Mouse (Mus musculus) urinary bladder, adult 18-20 months (tissue): ENCODE results near the gene Xxylt1.

ENCODE experiments used
- DNase-seq, 2 experiments: peaks; one replicate each; pipeline ENCODE4 v3.0.0; 2022; ENCODE audit warnings: low spot score in 2 of 2, mixed read lengths in 2 of 2

Xxylt1 gene

DNA sequence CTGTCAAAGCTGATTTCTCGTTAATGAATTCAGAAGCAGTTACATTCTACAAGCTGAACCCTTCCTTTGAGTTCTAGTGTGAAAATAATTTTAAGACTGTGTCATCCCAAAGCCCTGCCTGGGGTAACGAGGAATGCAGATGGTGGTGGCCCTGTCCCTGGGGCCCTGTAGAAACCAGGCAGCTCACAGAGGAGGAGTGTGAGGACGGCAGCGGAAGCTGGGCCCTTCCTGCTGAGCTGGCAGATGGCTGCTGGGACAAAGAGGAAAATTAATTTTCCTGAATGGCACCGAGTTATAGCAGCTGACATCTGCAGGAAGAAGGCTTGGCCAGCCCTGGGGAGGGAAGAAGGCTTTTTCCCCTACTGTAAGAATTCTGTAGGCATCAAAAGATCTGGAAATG is 88.7 kb downstream of the Xxylt1 start:
- DNase-seq: no peak

DNA sequence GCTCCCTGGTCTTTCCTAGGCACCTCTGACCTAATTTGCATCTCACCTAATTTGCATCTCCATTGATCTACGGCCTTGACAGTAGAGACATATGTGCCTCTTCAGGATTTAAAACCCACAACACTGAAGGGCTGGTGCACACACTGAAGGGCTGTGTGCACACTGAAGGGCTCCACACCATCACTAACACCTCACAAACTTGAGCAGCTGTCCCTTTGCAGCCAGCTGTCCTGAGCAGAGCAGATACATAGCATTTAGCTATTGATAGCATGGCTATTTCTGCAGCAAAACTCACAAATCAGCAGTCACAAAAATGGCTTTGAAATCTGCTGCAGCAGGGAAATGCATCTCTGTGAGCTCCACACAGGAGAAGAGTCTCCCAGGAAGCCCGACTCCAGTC is 90.6 kb downstream of the Xxylt1 start:
- DNase-seq: no peak

DNA sequence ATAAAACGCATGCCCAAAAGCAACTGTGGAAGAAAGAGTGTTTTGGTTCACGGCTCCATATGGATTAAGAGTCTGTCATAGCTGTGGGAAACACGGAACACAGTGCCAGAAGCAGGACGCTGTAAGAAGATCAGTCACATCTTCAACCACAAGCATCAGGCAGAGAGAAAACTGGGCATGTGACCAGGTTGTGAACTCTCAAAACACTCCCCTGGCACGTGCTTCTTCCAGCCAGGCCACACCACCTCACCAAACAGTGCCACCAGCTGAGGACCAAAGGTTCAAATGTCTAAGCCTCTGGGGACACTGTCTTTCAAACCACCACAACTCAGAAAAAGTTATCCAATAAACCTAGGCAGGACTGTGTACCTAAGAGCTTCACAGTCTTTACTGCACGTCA is 93.0 kb downstream of the Xxylt1 start:
- no peak for DNase-seq

DNA sequence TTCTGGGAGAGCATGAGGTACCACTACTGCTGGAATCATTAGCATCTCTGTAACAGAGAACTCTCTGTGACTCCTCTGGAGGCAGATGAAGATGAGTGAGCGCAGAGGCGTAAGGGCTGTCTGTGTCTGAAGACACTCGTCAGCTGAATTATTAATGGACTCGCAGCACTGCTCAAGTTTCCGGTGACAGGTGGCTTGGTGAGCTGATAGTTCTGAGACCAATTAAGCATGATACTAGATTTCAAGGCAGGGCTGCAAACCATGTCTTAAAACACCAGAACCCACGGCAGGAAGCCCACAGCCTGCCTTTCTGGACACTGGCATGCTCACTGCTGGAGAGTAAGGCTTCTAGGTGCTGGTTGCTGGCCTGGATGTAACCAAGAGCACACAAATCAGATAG is 93.5 kb downstream of the Xxylt1 start:
- no peak for DNase-seq

DNA sequence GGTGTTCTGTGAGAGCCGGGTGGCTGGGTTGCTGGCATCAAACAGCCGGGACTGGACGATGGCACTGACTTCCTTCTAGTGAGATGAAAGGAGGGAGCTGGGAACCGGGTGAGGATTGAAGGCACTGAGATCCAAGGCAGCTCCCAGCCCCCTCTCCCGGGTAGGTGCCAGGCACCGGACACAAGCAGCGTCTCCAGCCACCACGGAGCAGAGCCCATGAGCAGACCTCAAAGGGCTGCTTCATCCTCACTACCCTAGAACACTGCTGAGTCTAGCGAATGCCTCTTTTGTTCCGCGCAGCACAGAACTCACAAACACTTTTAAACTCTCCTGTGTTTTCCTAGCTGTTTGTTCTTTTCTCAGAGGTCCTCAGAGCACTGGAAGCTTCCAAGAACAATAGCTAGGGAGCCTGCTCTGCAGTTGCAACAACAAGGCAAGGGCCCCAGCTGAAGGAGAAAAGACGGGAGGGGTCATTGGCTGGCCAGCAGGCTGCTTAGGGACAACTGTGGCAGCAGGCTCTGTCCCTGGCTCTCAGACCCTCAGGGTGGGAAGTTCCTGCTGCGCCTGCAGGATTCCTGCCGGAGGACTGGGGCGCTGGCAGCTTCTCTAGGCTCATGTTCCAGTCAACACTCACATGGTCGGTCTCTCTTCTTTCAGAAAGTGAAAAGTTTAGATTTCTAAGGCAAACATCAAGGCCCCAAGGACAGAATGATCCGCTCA is 96.2 kb downstream of the Xxylt1 start:
- DNase-seq: no peak

DNA sequence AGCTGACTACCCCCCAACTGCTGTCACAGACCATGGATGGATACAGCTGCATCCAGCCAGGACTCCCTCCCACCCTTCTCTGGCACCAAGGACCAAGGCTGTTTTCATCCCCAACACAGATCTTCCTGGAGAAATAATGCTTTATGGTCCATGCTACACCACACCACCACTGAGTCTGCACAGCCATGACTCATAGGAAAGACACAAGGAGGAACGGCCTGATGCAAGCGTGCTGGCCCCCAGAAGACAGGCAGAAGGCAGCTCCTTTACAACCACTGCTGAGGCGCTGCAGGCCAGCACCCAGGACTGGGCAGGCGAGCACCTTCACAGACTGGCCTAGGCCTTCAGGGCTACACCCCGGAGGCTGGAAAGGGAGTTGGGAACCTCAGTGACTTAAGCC is 97.1 kb downstream of the Xxylt1 start:
- no peak for DNase-seq

DNA sequence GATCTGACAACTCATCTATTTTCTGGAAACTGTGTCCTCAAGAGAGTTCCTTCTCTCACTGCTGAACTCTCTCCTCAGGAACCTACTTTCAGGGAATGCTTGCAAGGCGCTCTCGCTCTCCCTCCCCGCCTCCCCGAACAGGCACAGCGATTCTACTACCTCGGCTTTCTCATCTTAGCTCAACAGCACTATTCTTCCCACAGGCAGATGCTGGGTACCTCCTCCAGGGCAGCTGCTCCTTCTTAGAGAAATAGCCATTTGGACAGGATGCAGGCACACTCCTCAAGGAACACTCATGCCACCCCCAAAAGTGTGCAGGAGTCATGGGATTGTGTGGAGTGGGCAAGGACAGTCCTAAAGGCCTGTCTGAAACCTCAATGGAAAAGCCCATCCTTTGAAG is 97.5 kb downstream of the Xxylt1 start:
- DNase-seq: no peak

DNA sequence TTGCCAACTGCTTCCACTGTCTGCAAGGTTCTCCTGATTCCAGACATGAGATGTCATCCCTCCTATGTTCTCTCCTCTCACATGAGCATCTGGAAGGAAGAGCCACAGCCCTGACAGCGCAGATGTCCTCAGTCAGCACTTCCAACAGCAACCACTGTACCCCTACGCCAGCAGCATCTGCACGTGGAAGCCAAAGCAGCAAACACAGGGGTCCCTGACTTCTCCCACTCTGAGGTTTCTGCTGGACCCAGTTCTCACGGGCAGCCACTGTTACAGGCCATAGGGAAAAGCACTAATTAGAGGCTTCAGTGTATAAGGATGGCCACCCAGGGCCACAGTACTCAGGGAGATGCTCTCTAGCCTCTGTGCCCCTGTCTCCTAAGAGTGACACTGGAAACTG is 98.0 kb downstream of the Xxylt1 start:
- DNase-seq: no peak

DNA sequence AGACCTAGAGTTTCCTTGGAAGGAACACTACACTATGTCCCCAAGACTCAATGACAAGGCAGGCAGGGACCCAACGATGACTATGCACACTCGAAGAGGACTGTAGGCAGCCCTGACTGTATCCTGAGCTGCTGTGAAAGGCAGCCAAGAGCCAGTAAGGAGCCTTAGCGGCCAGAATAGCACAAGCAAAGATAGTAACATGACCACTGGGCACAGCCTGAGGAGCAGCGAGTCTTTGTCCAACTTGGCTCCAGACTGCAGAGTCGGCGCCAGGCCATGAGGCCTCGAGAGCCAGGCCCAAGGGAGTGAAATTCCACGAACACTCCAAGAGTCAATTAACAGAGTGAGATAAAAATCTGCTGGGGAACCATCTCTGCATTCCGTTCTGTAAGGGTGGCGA is 99.9 kb downstream of the Xxylt1 start:
- peak in 1 of 2 experiments; percentile 40 for DNase-seq

DNA sequence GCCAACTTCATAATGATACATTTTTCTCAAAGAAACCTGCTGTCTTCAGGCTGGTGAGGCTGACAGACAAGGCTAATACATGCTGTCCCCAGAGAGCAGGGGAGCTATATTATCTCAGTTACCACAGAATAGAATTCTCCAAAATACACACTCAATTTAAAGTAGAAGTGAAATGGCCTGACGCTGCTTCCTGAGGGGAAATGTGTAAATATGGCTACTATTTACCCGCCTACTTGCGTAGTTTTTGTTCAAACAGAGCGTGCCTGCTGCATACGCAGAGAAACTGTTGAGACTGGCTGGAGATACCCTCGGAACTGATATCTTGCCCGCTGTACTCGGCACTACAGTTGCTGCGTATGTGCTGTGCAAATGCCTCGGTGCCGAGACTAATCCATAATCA is 101.3 kb downstream of the Xxylt1 start:
- no peak for DNase-seq

DNA sequence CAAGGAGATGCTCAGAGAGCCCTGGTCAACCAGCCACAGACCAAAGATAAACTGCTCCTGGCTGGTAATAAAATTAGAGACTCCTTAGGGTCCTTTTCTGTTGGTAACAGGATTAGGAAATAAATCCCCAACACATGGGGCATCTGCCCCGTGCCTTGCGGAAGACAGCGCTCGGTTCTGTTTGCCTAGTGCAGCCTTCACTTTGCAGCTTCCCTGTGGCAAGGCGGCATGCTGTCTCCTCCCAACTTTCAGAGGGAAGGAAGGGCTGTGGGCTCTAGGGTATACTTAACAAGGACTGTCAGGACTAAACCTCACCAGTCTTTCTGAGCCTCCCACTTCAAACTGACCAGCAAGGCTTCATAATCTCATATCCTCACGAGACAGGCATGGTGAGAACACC is 103.5 kb downstream of the Xxylt1 start:
- DNase-seq: no peak

DNA sequence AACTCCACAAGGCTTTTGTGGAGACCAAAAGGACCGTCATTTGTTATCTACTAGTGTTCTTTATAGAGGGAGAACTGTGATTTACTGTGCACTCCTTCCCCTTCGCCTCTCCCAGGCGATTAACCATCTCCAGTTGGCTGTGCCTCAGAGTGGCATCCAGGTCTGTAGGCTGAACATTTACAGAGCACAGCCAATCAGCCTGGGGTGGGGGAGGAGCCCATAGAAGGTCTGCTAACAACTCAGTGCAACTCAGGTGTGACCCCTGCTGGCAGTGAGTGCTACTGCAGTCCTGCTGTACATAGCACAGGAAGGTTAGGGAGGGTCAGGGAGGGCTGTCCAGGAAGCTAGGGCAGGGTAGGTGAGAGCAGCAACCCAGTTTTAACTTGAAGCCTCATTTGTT is 104.0 kb downstream of the Xxylt1 start:
- DNase-seq: peak; percentile 84 to 86

DNA sequence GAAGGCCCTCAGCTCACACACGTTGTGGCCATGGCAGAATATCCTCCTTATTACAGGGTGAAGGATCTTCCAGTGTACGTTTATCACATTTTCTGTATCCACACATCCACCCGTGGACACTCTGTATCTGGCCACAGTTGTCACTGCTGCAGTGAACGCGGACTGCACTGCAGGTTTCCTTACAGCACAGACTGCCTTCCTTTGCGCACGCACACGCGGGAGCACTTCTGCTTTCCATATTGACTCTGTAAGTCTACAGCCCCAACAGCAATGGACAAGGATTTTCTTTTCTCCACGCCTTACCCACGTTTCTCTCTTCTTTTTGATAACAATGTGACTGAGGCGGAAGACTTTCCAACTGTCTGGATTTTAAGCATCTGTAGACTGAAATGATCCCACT is 106.7 kb downstream of the Xxylt1 start:
- no peak for DNase-seq

DNA sequence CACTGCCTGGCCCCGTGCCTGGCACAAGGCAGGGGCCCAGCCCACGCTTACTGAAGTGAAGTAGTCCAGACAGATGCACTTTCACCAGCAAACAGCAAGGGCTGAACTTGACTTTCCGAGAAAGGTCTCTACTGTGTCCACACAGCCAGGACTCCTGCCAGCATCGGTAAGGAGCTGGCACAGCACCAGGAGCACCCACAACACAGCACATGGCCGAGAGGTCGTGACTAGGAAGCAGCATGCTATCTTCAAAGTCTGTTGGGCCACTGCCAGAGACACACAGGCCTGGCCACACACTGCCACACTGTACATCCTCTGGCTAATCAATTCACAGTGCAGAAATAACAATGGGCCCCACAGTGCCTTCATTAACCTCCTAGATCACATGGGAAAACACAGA is 107.8 kb downstream of the Xxylt1 start:
- no peak for DNase-seq

DNA sequence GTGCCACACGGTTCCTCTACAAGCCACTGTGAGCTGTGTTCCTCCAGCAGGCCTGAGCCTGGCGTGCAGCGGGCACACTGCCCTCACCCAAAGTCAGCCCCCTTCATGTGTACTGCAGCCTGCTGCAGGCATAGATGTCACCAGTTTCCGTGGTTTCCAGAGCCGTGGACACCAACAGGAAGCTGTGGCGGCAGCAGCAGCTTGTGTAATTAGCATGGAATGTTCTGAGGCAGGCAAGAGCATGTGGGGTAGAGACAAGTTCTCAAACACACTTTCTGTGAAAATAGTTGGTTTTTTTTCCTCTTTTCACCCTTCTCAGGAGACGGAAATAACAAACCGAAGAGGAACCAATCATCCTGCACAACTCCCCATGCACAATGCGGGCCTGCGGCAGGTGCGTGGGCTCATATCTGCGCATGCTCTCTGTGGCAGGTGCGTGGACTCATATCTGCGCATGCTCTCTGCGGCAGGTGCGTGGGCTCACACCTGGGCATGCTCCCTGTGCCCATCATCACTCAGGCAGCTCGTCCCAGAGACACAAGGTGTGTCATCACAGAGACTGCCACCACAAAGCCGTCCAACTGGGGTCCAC is 109.2 kb downstream of the Xxylt1 start:
- DNase-seq: peak in 1 of 2 experiments; percentile 14

DNA sequence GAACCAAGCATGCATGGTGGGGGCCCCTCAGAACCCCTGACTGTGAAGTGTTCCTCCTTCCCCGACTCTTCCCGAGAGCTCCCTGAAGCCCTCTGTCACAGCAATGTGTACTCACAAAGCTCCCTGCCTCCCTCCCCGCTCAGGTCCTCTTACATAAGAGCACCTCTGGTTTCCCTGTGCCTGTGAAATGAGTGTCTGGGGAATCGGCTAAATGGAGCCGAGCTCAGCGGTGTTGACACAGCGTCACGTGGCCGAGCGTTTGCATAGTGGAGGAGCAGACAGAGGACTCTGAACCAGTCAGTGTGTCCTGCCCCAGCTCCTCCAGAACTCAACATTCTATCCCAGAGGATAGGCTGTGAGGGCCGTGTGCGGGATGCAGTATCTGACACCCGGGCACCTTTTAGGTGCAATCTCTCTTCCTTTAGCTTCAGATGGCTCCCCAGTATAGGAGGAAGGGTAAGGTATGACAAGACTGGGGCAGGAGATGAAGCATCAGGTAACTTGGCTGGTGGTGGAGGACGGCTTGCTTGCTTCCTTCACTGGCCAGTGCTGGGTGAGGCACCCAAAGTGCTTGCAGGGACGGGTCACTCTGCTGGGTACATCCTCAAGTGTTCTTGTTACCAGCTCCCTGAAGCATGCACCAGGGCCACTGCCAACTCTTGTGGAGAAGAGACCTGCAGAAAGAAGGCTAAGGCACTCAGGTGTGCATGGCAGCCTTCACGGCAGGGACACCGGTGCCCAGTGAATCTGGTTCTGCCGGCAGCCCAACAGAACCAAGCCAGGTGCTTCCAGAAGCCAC is 111.8 kb downstream of the Xxylt1 start:
- DNase-seq: peak in 1 of 2 experiments; percentile 16

DNA sequence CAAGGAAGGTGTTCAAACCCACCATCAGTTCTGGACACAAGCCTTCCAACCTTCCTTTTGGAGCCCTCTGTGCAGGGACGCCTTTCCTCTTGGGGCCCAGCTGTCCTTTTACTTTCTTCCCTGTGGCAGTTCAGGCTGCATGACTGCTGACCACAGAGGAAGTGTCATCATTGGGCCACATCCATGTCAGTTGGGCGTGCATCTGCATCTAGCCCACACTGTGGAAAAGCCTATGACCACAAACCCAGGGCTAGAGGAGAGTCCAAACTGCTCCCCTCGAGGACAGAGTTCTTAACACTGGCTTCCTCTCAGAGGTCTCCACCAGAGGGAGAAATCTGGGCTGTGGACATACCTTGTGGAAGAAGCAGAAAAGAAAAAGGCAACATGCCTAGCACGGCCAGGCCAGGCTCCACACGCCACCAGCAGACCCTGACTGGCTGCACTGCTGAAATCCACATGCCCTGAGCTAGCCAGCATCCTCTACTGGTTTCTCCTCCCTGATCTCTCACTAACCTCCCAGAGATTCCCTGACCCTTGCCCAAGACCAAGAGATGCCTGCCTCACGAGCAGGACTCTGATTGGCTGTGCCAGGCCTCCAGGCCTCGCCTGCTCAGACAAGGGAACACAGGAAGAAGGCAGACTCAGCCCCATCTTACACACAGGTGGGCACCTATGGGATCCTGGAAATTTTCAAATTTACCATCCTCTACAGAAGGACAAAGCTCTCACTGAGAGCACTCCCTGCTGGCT is 112.7 kb downstream of the Xxylt1 start:
- DNase-seq: no peak

DNA sequence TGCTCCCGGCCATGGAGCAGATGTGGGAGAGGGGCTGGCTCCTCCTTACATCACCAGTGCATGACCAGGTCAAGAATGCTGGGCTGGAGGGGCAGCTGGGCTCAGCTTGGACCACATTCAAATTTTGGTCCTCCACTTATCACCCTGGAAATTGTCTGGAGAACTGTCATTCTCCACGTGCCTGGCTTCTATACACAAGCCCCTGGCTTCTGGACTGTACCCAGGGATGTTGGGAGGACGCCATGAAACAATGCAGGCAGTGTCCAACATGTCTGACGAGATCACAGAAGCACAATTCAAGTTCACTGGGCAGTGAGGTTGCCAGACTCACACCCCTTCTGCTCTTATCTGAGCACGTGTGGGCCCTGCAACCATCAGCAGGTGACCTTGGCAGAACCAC is 114.5 kb downstream of the Xxylt1 start:
- DNase-seq: no peak

DNA sequence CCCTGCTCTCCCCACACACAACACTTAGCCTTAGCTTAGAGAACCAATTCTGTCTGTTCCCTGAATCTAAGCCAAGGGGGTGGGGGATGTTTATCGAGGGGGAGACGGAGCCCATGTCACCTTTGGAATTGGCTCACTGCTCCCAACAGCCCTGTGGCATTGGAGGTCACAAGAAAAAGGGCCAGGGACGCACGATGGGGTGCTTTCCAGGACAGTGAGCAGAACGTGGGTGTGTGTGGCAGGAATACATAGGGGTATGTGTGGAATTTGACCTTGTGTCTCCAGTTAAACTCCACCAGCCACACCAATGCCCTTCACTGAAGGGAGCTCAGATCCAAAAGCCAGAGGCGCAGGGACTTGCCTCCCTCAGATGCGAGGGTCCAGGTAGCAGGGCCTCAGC is 116.3 kb downstream of the Xxylt1 start:
- DNase-seq: no peak

DNA sequence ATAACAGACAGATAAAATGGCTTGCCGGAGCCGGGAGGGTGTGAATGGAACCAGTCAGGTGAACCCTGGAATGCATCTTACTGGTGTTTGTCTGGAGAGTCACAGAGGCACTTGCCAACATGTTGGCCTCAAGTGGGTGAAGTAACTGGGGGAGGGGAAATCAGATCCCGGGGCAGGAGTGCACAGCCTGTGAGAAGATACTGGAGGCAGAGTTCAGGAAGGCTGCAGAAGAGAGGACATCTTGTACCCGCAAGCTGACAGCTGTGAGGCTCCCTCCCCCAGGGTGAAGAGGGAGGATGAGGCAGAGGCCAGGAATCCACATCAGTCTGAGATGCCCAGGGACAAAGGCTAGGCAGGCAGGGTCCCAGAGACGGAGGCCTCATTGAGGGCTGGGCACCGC is 116.8 kb downstream of the Xxylt1 start:
- DNase-seq: no peak

DNA sequence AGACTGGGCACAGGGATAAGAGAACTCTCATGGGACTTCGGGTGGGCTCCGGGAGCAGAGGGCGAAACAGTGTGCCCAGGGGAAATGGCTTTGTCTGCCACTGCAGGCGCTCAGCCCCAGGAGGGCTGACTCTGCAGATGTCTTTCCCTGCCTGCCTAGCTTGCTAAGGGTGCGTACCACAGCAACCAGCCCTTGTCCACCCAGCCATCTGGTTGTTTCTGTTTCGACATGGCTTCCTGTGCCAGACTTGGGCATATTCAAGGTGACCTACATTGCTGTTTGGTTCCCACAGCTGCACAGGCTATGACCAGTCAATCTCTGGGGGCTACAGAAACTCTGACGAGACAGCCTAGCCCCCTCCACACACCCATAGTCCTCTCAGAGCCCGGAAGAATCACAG is 118.7 kb downstream of the Xxylt1 start:
- no peak for DNase-seq

DNA sequence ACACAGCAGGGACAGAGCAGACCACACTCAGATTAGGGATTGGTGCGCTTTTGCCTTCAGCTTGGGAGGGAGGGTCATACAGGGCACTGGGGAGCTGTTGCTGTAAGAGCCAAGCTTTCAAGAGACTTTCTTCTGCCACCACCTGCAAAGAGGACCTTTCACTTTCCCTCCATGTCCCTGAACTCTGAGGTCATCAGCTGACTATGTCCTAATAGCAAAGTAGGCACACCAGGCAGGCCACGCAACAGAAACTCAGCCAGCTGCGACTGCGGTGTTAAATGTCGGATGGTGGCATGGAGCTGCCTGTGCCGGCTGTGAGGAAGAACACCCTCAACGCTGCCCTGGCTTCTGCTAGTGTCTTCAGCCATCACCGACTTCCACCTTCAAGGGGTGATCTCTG is 120.1 kb downstream of the Xxylt1 start:
- DNase-seq: no peak
